Mouse (Mus musculus) induced T-regulatory cell, adult 2 months (primary cell): ENCODE data around the gene Fam69b.
A peak's percentile ranks its signal among the peaks of the same experiment; 100 is the strongest.

ENCODE experiments used
- DNase-seq: peaks from one replicate; pipeline ENCODE4 v3.0.0-alpha.2; 2012; ENCODE audit warnings: low read depth

Gene Fam69b

DNA sequence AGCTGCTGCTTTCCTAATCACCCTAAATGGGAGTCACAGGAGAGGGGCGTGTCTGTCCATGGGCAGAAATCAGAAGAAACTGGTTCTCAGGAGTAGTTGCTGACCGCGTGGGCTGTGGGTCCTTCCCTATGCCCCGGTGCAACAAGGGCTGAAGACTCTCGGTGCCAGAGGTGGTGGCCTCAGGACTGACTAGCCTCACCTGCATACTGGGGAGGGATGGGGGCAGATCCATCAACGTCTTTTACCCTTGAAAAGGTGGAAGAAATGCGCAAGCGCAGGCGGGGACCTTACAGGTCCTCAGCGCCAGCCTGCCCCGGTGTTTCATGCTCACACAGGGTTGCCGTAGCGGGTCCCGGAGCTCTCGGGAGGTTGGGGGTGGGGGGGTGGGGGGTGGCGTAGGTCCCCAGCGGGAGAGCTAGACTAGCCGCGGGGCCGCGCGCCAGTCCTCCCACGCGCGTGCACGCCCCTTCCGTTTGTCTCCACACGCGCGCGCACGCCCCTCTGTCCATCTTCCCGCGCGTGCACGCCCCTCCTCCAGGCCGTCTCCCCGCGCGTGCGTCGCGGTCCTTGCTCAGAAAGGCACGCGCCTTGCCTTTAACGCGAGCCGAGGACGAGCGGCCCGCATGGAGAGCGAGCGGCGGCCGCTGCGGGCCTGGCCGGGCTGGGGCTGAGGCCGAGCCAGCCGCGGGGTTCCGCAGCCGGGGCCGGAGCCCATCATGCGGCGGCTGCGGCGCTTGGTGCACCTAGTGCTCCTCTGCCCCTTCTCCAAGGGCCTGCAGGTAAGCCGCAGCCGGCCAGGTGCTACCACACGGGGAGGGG is at the start of gene Fam69b:
Gene Fam69b, plus strand, starts transcription at position 537 of the 819 bp plus-strand sequence.
- peak; percentile 82 for DNase-seq

DNA sequence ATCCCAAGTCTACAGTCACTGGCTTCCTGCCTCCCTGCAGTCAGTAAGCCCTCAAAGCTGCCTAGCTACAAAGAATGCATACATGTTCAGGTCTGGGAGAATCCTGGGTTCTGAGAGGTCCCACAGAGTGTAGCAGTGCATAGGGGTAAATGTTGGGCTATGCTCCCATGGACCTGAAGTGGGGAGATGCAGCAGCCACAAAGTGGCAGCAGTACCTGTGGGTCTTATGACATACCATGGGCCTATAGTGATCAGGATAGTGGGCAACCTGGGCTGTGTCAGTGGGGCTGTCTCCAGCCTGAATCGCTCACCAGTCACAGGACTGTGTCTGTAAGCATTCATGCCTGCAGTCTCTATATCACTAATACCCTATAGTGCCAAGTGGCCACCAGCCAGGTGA is 48.5 kb upstream of the Fam69b start, which contains the start of gene Egfl7:
Gene Egfl7, plus strand, starts transcription at position 301 of the 400 bp plus-strand sequence.
- DNase-seq, result no peak

DNA sequence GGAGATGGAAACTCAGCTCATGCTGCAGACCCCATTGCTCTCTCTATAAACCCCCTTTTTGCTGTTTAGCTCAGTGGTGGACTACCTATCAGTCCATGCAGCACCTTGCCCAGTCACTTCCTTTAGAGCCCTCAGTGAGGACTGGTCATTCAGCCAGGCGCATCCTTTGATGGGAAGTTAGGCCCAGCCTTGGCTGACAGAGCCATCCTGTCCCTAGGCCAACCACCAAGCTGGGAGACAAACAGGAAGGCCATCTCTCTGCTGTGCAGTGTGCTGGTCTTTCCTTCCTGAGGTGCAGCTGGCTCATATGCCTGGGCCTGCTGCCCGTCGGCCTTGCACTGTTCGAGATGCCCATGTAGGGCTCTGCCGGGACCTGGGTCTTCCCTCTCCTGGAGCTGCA is 47.5 kb upstream of the Fam69b start:
- DNase-seq, result no peak

DNA sequence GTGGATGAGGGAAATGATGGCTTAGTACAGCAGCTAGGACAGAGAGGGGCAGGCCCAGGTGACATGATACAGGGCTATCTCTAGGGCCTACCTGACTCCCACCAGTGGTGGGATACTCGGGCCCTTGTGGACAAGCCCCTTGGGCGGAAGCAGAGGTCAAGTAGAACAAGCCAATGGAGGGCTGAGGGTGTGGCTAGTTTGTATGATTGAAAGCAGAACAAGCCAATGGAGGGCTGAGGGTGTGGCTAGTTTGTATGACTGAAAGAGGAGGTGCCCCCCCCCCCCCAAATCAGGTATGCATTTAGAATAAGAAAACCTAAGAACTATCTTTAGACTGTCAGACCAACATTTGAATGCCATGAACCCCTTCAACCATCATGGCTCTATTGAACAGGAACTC is 46.1 kb upstream of the Fam69b start:
- DNase-seq, result no peak

DNA sequence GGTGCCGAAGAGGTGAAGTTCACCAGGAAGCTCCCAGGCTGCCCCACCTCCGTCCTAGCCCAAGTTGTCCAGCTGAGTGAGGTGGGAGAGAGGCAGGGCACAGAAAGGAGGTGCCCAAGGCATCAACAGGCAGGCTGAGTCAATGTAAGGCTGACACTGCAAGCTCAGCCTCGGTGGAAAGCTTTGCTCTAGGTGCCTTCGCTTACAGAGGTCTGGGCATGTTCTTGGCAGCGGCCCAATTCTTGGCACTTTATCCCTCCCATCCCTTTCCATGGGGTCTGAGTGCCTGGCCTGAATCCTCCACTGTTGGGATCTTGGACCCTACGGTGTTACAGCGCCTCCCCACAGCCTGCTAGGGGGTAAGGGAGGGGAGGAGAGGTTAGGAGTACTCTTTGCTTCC is 45.5 kb upstream of the Fam69b start:
- DNase-seq, result no peak

DNA sequence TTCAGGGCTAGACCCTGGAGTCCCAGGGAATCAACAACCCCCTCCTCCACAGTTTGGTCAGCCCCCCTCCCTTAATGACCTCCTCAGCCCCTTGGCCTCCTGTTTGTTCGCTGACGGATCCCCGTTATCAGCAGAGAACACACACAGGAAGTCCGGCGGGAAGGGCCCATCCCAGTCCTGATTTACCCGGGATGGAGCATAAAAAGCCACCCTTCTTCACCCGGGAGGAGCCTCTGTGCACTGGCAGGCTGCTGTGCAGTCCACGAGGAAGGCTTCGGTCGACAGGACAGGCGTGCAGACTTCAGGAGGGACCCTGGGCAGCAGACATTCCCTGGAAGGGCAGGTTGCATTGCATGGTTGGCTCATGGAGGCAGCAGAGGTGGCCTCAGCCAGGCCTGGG is 44.6 kb upstream of the Fam69b start:
- DNase-seq, result no peak

DNA sequence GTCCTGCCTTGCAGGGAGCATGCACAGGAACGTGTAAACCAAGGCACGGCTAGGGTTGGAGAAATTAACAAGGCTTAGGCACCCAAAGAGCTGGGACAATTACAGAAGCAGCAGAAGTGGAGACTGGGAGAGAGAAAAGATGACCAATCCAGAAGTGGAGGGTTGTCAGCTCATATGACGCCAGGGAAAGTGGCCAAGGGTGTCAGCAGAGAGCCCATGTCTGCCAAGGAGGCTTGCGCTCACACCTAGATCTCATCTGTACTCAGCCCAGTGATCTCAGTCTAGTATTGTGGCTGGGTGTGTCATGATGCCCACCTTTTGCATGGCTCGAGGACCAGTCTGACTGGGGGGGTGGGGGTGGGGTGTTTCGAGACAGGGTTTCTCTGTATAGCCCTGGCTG is 42.5 kb upstream of the Fam69b start:
- DNase-seq, result no peak

DNA sequence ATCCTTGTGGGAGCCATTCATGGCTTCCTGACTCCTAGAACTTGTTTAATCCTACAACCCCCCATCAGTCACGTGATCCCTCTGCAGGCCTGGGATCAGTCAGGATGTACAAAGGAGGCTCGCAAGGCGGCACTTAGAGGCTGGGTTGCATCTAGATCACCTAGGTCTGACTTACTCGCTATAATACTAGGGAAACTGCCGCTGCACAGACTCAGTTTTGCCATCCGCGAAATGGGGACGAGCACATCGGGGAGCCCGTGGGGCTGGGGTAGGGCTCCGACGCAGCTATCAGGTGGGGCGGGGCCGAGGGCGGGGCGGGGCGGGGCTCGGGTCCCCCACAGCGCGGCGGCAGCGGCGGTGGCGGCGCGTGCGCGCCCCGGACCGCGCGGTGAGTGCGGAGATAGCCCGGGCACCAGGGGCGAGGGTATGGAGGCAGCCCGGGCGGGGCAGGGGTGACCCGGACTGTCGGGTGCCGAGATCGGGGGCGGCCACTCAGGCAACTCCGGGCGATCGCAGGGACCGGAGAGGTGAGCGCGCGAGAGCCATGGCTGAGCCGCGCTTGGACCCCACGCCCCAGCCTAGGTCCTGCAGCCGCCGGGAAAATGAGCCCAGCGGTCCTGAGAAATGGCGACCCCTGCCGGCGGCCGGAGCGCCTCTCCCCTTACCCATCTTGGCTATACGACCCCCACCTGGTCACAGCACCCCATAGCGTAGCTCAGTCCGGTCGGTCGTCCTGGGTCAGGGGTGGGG is 41.8 kb upstream of the Fam69b start, which contains the start of gene Gm20532:
Gene Gm20532, plus strand, starts transcription at position 346 of the 750 bp plus-strand sequence.
- DNase-seq, result peak; percentile 71

DNA sequence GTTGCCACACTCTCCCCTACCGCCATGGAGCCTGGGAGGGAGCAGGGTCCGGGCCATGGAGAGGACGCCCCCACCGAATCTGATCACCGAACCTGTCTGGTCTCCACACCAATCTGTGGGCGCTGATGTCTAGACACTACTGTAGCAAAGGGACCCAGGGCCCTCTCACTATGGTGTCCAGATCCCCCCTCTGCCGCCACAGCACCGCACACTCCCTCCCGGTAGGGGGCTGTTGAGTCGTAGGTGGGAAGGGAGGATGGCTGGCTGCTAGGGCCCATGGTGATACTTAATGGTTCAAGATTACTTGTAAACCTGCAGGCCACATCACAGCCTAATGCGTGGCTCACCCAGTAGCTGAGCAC is 41.2 kb upstream of the Fam69b start:
- DNase-seq, result peak; percentile 43

DNA sequence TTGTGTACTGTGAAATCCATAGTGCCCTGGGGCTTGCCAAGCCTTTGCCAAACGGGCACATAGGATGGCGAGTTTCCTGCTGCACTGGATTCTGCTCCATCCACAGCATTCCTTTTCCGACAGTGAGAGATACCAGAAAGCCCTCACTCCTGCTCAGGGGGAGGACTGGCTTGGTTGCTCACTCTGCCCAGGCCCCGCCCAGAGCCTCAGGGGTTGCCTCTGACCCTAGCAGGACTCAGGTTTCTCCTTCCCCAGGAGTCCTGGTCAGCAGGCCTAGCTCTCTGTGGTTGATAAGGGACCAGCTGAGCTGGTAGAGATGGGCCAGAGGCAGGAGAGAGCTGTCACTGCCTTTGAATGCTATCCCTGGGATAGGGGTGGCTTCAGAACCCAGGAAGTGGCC is 39.7 kb upstream of the Fam69b start:
- DNase-seq, result no peak

DNA sequence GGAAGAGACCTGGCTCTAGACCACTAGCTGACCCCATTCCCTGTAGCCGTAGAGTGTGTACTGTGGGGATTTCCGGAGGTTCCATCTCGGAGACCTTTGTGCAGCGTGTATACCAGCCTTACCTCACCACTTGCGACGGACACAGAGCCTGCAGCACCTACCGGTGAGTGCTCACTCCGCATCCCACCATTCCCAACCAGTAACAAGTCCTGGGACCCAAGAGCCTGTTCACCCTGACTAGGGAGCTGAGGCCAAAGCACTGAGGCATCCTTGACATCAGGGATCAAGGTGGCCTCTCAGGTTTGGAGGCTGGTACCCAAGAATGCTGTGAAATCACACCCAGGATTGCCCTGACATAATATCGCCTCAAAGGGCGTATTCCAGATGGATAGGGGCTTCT is 39.0 kb upstream of the Fam69b start:
- DNase-seq, result no peak

DNA sequence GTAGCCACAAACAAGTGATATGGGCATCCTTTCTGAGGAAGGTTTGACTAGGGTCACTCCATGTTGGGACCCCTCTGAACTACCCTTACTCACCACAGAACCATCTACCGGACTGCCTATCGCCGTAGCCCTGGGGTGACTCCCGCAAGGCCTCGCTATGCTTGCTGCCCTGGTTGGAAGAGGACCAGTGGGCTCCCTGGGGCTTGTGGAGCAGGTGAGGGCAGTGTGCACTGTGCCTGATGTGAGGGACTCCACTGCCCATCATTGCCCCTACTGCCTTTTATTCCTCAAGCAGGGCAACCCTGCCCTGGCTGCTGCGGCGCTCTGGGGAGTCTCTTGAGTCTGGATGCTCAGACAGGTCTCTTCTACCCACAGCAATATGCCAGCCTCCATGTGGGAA is 38.0 kb upstream of the Fam69b start:
- DNase-seq, result no peak

DNA sequence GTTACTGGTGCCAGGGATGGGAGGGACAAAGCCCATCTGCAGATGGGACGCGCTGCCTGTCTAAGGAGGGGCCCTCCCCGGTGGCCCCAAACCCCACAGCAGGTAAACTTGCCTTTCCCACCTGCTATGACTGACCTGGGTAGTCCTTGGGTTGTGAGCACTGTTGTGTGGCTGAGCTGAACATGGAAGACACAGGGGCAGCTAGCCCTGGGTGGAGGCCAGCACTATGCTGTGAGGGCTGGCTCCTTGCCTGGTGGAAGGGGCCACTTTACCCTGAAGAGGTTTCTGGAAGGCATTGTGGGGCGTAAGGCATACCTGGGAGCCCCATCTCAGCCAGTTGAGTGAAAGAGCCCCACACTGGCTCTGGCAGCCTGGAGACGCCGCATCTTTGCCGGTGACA is 37.3 kb upstream of the Fam69b start:
- DNase-seq, result no peak

DNA sequence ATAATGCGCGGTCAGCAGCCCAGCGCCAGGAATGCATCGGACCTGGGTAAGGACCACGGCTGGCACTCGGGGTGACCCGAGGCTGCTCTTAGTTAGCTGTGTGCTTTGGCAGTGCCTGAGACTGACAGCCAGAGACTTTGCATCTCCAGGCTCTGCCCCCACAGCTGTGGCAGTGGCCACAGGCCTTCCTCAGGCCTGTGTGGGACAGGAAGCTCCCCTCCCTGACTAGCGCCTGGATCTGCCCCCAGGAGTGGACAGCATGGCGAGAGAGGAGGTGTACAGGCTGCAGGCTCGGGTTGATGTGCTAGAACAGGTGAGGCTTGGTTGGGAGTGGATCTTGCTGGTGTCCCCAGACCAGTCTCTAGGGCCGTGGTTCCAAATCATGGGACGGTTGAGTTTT is 36.8 kb upstream of the Fam69b start:
- DNase-seq, result no peak

DNA sequence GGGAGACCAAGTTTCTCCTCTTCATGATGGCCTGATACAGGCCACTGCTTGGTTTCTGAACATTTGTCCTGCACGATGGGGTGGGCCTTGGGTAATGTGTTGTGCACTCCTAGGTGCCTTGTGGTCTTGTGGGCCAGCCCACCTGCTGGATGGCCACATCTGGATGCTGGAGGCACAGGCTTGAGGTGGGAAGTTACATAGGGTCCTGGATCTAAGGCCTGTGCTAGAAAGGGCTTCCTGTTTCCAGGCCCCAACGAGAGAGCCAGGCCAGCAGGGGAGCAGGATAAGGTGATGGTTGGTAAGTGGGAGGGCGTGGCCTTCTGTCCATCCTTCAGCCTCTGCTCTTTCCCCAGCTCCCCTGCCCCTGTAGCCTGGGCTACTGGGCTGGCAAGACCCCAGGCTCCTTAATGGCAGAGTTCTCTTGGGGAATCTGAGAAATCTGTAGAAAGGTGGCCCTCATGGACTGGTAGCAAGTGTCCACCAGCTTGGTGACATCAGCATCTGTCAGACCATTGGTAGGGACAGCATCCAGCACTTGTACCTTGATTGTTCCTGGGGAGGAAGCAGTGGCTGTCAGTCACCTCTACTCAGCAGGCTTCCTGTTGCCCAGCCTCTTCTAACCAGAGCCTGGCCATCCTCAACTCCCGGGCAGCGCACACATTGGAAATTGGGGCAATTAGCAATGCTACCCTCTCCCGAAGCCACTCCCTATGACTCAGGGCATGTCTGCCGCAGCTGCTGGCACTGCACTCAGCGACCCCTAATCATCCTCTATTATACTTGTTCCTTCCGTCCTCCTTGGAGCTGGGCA is 34.8 kb upstream of the Fam69b start:
- no peak for DNase-seq

DNA sequence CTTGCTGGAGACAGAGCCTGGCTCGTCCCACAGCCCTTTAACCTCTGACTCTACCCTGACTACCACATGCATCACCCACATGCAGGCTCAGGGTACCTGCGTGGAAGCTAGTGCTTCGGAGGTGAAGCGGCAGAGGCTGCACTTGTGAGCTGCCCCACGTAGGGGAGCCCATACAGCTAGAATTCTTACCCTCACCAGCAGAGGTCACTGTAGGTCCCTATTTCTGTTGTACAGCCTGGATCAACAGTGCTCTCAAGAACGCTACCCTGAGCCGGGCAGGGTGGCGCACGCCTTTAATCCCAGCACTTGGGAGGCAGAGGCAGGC is 34.3 kb upstream of the Fam69b start:
- DNase-seq, result peak; percentile 88

DNA sequence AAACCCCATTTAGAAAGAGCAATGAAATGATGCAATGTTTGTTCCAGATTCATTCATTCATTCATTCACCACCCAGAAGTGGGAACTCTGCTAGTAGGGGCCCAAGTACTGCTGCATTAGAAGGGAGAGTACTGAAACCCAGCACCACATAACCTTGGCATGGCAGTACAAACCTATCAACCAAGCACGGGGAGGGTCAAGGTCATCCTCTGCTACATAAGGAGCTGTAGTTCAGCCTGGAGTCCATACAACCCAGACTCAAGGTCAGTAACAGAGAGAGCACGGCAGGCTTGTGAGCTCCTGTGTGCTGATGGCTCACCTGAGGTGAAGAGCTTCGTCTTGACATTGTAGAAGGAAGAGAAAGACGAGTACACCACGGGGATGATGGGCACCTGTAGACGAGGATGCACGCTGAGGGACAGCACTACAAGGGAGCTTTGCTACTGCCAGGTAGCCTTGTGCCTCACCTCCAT is 33.8 kb upstream of the Fam69b start:
- no peak for DNase-seq

DNA sequence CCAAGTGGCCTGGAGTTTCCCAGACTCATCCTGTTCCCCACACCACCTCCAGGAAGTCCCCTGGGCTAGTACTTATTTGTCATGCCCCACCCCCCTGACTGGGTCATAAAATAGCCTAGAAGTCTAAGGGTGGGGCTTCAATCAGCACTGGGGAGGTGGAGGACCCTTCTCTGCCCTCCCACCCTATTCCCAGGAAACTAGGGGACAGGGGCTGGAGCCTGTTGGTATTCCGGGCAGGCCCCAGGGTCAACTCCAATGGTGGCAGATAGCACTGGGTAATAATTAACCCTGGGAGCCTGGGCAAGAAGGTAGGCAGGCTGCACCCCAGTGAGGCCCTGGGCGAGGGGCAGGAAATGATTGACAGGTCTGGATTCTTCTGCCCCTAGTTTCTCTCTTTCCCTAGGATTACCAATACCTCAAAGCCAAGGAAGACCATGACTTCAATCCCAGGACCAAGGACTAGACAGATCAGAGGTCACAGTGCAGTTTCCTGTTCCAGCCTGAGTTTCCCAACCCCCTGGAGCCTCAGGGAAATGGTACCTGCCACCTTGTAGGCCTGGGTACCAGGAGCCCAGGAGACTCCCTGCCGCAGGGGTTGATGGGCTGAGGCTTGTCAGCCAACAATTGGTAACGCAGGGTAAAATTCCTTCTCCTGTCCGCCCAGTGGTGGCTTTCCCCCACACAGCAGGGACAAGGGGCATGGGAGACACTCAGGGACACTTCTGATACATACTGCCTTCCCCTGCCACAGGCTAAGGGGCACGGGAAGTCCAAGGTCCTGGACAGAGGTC is 33.1 kb upstream of the Fam69b start:
- no peak for DNase-seq

DNA sequence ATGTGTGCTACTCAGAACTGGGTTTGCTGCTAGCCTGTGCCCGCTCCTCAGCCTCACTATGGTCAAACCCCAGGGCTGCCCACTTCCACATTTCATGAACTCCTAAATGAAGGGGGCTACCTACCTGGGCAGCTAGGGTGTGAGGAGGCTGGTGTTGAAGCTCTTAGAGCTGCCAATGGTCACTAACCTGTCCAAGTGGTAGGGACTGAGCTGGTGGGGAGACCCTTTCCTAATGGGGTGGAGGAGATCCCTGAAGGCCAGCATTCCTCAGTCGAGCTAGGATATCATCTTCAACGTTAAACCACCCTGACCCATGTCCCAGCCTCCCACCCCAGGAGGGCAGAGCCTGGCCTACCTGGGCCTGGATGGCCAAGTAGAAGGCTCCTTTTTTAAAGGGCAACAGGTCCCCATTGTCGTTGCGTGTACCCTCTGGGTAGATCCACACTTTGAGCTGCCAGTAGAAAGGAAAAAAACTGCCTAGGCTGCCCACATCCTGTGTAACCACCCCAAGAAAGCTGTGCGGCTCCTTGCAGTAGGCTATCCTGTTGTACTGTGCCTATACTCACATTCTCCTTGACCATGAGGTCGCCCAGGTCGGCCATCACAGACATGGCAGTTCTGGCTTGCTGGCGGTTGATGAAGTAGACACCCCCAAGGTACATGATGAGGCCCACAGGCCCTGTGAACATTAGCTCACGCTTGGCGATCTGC is 32.4 kb upstream of the Fam69b start:
- no peak for DNase-seq

DNA sequence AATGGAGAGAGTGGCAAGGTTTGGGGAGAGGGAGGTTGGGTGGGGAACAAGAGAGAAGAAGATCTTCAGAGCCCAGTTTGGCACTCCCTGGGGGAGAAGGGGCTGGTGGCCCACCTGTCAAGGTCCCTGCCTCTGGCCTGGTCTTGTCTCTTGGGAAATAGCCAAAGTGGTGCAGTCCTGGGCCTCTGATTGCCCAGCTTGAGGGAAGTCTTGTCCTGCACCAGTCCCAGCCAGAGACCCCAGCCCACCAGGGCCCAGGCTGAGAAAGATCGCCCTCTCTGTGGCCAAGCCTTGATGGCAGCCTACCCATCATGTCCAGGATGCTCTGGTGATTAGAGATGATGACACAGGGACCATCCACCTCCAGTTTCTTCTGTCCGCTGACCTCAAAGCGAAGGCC is 31.4 kb upstream of the Fam69b start:
- no peak for DNase-seq

DNA sequence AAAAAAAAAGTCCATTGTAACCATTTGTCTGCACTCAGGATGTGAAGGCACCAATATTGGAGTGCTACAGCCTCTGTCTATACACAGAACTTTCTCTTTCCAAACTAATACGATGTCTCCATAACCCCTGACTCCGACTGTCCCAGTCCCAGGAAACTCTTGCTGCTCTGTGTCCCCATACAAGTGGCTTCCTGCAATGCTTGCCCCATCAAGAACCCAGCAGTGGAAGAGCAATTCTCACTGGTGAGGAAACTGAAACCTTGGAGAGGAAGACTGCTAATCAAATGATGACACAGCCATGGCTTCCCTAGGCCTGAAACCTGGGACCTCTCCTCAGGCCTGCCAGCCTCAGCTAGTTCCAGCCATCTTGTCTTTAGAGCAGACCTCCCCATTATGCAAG is 30.4 kb upstream of the Fam69b start:
- DNase-seq, result no peak
